Mouse (Mus musculus): ENCODE results near the gene Arl15.

DNA sequence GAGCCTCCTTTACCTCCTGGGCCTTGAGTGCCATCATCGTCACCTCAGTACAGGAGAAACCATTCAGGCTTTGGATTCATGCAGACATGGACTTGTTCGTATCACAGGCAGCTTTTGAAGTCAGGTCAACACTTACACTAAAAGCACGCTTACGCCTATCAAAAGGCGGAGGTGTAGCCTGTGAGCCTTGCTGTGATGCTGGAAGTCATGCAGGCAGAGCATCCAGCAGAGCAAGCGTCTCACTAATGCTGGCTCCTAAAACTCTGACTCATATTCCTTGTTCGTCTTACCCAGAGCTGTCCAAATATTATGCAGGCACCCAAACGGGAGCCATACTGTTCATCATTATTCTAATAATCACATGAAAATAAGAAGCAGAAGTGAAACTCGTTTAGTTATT, 215.5 kb downstream of the Arl15 start:
- TF ChIP-seq CTCF (IDR thresholded peaks at IDR 0.05) = no peak
- no peak for TF ChIP-seq EP300 (IDR thresholded peaks at IDR 0.05)
